Mouse (Mus musculus) heart, postnatal 25 days (tissue): ENCODE data around the gene Spg7. TPM values are rescaled to one million over a fixed set of nuclear protein-coding genes. Genes with fewer than 3 reads are reported as not detected.
"Not testable (repeated sequence)": the region's sequence is repeated elsewhere in the genome, so short reads cannot be mapped to it uniquely, and the experiment has no call there.

Experiments
- DNase-seq: peaks from one replicate; pipeline ENCODE4 v3.0.0; 2022; ENCODE audit warnings: low spot score
- intact Hi-C: fragments of 180-260 bp; cut with DNase I; formaldehyde crosslinking; loops from one replicate; pipeline ENCODE4 v1.15.1; 2025
- total RNA-seq, 2 experiments: library from RNA; stranded (reverse); gene quantifications; 2 replicates each; pipeline ENCODE4 v1.2.3; 2021

Gene Spg7
- 10 to 100 TPM; 77.4 to 78.7 TPM for total RNA-seq

DNA sequence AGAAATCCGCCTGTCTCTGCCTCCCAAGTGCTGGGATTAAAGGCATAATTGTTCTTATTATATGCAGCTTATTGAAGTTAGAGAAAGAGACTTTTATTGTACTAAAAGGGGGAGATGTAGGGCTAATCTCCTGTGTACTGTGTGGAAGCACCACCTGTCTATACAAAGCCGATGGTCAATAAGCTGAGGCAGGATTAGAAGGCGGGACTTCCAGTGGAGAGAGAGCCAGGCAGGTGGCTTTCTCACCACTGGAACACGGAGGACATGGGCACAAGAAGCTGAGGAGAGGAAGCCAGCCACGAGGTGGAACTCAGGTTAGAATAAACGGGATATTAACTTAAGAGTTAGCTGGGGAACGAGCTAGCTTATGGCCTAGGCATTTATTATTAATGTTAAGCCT is at the start of gene Spg7:
Gene Spg7 (plus strand): TSS at position 222 of the 400 bp plus-strand sequence.
- no peak for DNase-seq
- intact Hi-C loops, result loop anchor here (10.0 kb wide), 1 partner anchor 378 kb away; no protein-coding TSS in a partner anchor

GRCm38 (mm10) chr8:123014429-123014828 is 48.3 kb upstream of the Spg7 start:
- no peak for DNase-seq
- intact Hi-C loops, result no loop called here

GRCm38 (mm10) chr8:123015074-123015473 is 47.7 kb upstream of the Spg7 start:
- DNase-seq, result no peak
- intact Hi-C loops, result no loop called here

DNA sequence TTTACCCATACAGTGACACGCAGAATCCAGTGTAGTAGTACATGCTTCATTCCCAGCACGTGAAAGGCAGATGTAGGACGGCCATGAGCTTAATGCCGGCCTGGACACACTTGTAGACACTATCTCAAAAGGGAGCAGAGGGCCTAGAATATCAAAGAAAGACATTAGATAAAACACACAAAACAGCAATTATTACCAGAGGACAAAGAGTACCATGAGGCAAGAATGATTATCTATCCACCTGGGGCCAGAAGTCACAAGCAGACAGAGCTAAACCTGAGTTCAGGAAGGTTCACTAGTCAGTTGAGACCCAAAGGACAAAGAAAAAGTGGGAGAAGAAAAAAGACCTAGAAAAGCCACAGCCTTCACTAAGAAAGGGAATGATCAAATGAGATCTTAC is 45.6 kb upstream of the Spg7 start:
- intact Hi-C loops, result no loop called here

DNA sequence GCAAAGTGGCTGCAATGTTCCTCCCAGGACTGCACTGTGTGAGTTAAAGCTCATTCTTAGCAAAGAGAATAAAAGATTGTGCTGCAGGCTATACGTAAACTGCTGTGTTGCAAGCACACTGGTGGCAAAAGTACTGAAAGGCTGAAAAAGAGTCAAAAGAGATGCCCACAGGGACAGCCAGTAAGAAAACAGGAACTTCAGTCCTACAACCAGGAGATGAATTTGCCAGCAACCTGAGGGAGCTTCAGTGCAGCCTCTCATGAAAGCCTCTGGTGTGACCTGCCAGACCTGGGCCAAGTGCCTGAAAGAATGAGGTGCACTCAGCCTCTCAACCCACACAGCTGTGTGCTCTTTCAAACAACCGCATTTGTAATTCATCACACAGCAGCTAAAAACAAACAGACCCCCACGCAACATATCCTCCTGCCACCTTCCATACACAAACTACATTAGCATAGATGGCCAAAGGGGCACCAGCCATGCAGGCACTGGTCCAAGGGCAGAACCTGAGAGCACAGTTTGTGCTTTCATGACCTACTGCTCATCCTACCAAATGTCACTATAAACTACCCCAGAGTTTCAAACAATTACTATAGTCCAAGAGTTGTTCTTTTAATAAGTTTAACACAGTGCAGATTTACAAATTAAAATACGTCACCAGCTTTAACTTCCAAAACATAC is 44.1 kb upstream of the Spg7 start:
- intact Hi-C loops, result no loop called here
- no peak for DNase-seq

More for the DNA sequence above, 45.6 kb upstream of the Spg7 start:
- DNase-seq, result no peak

DNA sequence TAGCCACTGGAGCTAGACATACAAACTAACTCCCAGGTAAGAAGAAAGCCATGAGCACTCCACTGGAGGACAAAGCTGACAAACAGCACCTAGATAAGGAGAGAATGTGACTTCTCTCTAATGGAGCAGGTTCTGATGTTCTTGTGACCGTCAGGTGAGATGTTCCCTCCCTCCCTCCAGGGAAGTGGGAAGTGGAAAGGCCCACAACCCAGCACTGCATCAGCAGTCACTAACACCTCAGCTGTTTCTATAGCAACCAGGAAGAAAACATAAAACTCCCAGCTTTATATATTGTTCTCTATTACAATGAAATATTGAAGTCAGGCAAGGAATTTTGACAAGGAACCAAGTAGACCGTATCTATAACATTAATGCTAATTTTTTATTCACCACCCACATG is 42.7 kb upstream of the Spg7 start:
- DNase-seq, result no peak
- intact Hi-C loops, result no loop called here

- intact Hi-C loops, result no loop called here
- no peak for DNase-seq
These were observed 41.9 kb upstream of the Spg7 start for GRCm38 (mm10) chr8:123020859-123021258.

- intact Hi-C loops, result no loop called here
- no peak for DNase-seq
These were observed 41.5 kb upstream of the Spg7 start for GRCm38 (mm10) chr8:123021259-123021658.

- DNase-seq, result no peak
These were observed 40.0 kb upstream of the Spg7 start for GRCm38 (mm10) chr8:123022727-123023126.

GRCm38 (mm10) chr8:123024226-123024625 is 38.5 kb upstream of the Spg7 start:
- DNase-seq, result no peak
- intact Hi-C loops, result no loop called here

More at GRCm38 (mm10) chr8:123022727-123023126, 40.0 kb upstream of the Spg7 start:
- intact Hi-C loops, result no loop called here

GRCm38 (mm10) chr8:123025951-123026351 is 36.8 kb upstream of the Spg7 start:
- DNase-seq, result no peak
- intact Hi-C loops, result no loop called here

GRCm38 (mm10) chr8:123027786-123028185 is 35.0 kb upstream of the Spg7 start:
- no peak for DNase-seq
- intact Hi-C loops, result no loop called here

DNA sequence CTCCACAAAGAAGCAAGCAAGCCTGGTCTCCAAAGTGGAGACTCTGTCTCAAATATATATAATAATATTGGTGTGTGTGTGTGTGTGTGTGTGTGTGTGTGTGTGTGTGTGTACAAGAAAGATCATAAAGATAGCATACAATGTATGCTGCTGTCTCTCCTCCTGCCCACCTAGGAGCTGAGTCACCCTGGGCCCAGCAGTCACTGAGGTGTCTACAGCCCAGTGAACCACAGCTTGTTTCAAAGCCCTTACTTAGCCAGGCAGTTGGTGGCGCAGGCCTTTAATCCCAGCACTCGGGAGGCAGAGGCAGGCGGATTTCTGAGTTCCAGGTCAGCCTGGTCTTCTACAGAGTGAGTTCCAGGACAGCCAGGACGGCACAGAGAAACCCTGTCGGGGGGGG is 32.7 kb upstream of the Spg7 start:
- intact Hi-C loops, result loop anchor here (5.0 kb wide), 1 partner anchor 33 kb away; no protein-coding TSS in a partner anchor
- not testable (repeated sequence) for DNase-seq

- no peak for DNase-seq
- intact Hi-C loops, result loop anchor here (5.0 kb wide), 1 partner anchor 34 kb away; no protein-coding TSS in a partner anchor
These were observed 31.3 kb upstream of the Spg7 start for GRCm38 (mm10) chr8:123031321-123031978.

- DNase-seq, result no peak
- intact Hi-C loops, result loop anchor here (5.0 kb wide), 1 partner anchor 35 kb away; no protein-coding TSS in a partner anchor
These were observed 30.0 kb upstream of the Spg7 start for GRCm38 (mm10) chr8:123032730-123033129.

GRCm38 (mm10) chr8:123033431-123033830 is 29.3 kb upstream of the Spg7 start:
- no peak for DNase-seq
- intact Hi-C loops, result loop anchor here (5.0 kb wide), 1 partner anchor 36 kb away; no protein-coding TSS in a partner anchor

DNA sequence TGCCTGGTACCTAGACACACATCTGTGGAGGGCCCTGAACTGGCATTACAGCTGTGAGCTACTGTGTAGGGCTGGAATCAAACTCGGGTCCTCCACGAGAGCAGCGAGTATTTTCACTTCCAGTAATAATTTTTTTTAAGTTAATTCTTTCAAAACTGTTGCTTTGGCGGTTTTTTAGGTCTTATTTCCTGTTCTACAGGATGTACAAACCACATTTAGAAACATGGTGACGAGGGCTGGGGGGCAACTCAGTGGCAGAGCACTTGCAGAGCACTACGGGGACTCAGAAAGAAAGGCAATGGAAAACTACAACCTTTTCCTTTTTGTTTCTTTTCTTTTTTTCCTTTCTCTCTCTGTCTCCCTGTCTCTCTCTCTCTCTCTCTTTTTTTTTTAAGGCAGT is 28.6 kb upstream of the Spg7 start:
- intact Hi-C loops, result loop anchor here (5.0 kb wide), 1 partner anchor 37 kb away; no protein-coding TSS in a partner anchor
- DNase-seq, result no peak

DNA sequence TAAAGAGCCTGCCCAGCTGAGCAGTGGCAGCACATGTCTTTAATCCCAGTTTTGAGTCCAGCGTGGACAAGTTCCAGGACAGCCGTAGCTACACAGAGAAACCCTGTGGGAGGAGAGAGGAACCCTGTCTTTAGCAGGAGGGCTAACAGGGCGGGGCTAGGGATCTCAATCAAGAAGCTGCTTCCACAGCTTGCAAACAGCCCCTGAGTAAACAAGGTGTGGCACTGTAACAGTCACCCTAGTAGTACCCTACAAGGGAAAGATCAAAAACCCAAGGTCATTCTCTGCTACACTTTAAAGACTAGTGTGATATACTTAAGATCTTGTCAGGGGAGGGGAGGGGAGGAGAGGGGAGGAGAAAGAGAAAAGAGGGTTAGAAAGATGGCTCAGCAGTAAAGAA is 25.8 kb upstream of the Spg7 start:
- intact Hi-C loops, result no loop called here
- DNase-seq, result no peak

GRCm38 (mm10) chr8:123037487-123037886 is 25.3 kb upstream of the Spg7 start:
- no peak for DNase-seq
- intact Hi-C loops, result no loop called here

GRCm38 (mm10) chr8:123038351-123038750 is 24.4 kb upstream of the Spg7 start:
- DNase-seq, result no peak
- intact Hi-C loops, result no loop called here
